Mouse (Mus musculus) liver, embryonic 18 days (tissue): ENCODE results near the gene Togaram2. TPM values are rescaled to one million over a fixed set of nuclear protein-coding genes. Genes with fewer than 3 reads are reported as not detected.

Experiments
- polyA plus RNA-seq: library from polyadenylated mRNA; depleted of rRNA; stranded (reverse); fragments of >200 nt; gene quantifications from 2 replicates; pipeline ENCODE4 v1.2.3, GENCODE M21; 2012; rRNA removed

The Togaram2 gene
- polyA plus RNA-seq: 0.03 and 0.05 TPM in 2 replicates

GRCm38 (mm10) chr17:71673092-71673491 lies at the start of gene Togaram2:
Gene Togaram2 (plus strand): TSS chr17:71673261.

GRCm38 (mm10) chr17:71752831-71753230 lies 79.8 kb downstream of the Togaram2 start, which contains the start of gene Pcare:
Gene Pcare (minus strand): TSS chr17:71752894.

GRCm38 (mm10) chr17:71768173-71768572 lies 95.1 kb downstream of the Togaram2 start, which contains the start of gene Clip4:
Gene Clip4 (plus strand): TSS chr17:71768473.

Other genes with a start within 250 kb of the Togaram2 start
- gene Gm4707, start 213.3 kb upstream of the Togaram2 start, polyA plus RNA-seq: 0.24 and 0.30 TPM in 2 replicates
- gene Smchd1, start 197.9 kb upstream of the Togaram2 start, polyA plus RNA-seq: 12.7 and 13.8 TPM in 2 replicates
- gene Ndc80, start 146.4 kb upstream of the Togaram2 start, polyA plus RNA-seq: 7.2 and 7.5 TPM in 2 replicates
- 0.02 and 0.06 TPM in 2 replicates for gene Spdya, start 121.2 kb upstream of the Togaram2 start, polyA plus RNA-seq
- gene Wdr43, start 57.4 kb upstream of the Togaram2 start, polyA plus RNA-seq: 12.5 and 15.4 TPM in 2 replicates
- gene Pcare, start 79.6 kb downstream of the Togaram2 start, polyA plus RNA-seq: 0.01 TPM in 2 replicates
- gene Clip4, start 95.2 kb downstream of the Togaram2 start, polyA plus RNA-seq: 0.44 and 0.53 TPM in 2 replicates